Comparison of ENCODE assay signal across 26 mouse cellular contexts in the genomic region with DNA sequence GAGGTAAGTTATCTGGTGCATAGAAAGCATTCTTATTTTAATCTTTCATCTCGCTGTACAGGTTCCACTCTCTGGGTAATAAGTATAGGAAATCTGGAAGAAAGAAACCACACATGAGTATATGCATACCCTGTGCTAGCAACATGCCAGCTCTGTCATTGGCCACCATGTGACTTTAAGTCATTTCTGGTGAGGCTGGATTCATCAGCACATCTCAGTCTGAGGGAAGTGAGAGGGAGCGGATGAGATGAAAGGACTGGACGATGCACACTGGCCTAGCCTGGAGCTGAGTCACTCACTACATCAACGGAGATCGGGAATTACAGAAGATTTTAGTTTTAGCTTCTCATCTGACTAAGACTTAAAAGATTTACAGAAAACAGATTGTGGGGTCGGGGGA.
"Had no signal": no experiment of that assay in that cellular context is flagged by ENCODE, and none has a peak within 500 bp of the region (broad histone marks: within the 10 kb centered on the region; RNA-seq: fewer than 3 reads in every experiment).

No protein-coding gene starts in this region.

- H3K27me3 ChIP-seq: heart, embryonic 13.5 days; heart, embryonic 15.5 days; hindbrain, embryonic 12.5 days; limb, embryonic 13.5 days; limb, embryonic 15.5 days; liver, embryonic 12.5 days had no signal

- H3K27ac ChIP-seq: gastrocnemius, adult 2 months; heart, embryonic 10.5 days; heart, embryonic 13.5 days; heart, embryonic 15.5 days; hindbrain, embryonic 12.5 days; hindbrain, embryonic 14.5 days; limb, embryonic 13.5 days; limb, embryonic 15.5 days; liver, embryonic 12.5 days; liver, embryonic 14.5 days had no signal

- H3K9me3 ChIP-seq: heart, embryonic 10.5 days; heart, embryonic 13.5 days; heart, embryonic 15.5 days; hindbrain, embryonic 12.5 days; limb, embryonic 13.5 days; limb, embryonic 15.5 days; liver, embryonic 12.5 days had no signal

- DNase-seq: gastrocnemius, adult 2 months; gastrocnemius, postnatal 10 days; gastrocnemius, postnatal 25 days; heart, adult 18-20 months; heart, postnatal 14 days; heart, postnatal 36 days; kidney, adult 18-20 months; kidney, adult 8-10 months; kidney, postnatal 10 days; kidney, postnatal 25 days; kidney, postnatal 4 days; layer of hippocampus, adult 9-11 months; layer of hippocampus, postnatal 36 days; left cerebral cortex, postnatal 4 days had no signal

- H3K4me3 ChIP-seq: gastrocnemius, adult 2 months; heart, embryonic 10.5 days; heart, embryonic 13.5 days; heart, embryonic 15.5 days; hindbrain, embryonic 12.5 days; limb, embryonic 13.5 days; limb, embryonic 15.5 days; liver, embryonic 12.5 days had no signal

- H3K4me1 ChIP-seq: hindbrain, embryonic 12.5 days; limb, embryonic 13.5 days; liver, embryonic 12.5 days had no signal

- H3K4me2 ChIP-seq: heart, embryonic 13.5 days; heart, embryonic 15.5 days; hindbrain, embryonic 12.5 days; hindbrain, embryonic 14.5 days; limb, embryonic 13.5 days; limb, embryonic 15.5 days; liver, embryonic 12.5 days had no signal

- H3K9ac ChIP-seq: heart, embryonic 13.5 days; heart, embryonic 15.5 days; hindbrain, embryonic 12.5 days; hindbrain, embryonic 14.5 days; limb, embryonic 13.5 days; limb, embryonic 15.5 days; liver, embryonic 12.5 days; liver, embryonic 14.5 days had no signal

- ATAC-seq: hindbrain, embryonic 16.5 days; inflammation-experienced regulatory T-cells, adult 6 months; intestine, postnatal 0 days; liver, embryonic 12.5 days had no signal
